In genomic region chr7:16452587-16453073, GRCm38 (mm10) we compare ENCODE assay signal across 8 mouse cellular contexts. TPM values are rescaled to one million over a fixed set of nuclear protein-coding genes. Genes with fewer than 3 reads are reported as not detected.
DNase-seq lines count a peak whose midpoint lies in the region; ATAC-seq lines count a peak whose summit lies in the region.

Tmem160 (plus strand) TSS chr7:16452779.

- ATAC-seq in megakaryocyte progenitor cell, adult 5-6 weeks (replicated peaks; ENCODE audit: poor library complexity): peak; percentile 98

- DNase-seq in adrenal gland, adult (ENCODE audit: inconsistent age in 2 of 2, low spot score in 1 of 2): peak; percentile 92 to 95
- DNase-seq in embryo, embryonic 10 days (ENCODE audit: low spot score): peak; percentile 95
- DNase-seq in gastrocnemius, postnatal 10 days: peak; percentile 80
- DNase-seq in induced T-regulatory cell, adult 2 months (ENCODE audit: low read depth): peak; percentile 94
- peak; percentile 93 to 95 for DNase-seq in left cerebral cortex, adult 9 months (ENCODE audit: low spot score in 2 of 2)
- peak; percentile 88 to 95 for DNase-seq in right cerebral cortex, postnatal 36 days (ENCODE audit: low spot score in 2 of 2)
- peak; percentile 92 for DNase-seq in yolk sac, embryonic 10.5 days (ENCODE audit: low spot score)

RNA-seq across cellular contexts. Expression of gene Tmem160, which starts in this region (rescaled TPM):
- 10 to 100 TPM; 18.8 to 18.9 TPM for total RNA-seq in gastrocnemius, postnatal 10 days (2021)
- total RNA-seq in megakaryocyte progenitor cell, adult 5-6 weeks (2015): 34.6 and 42.5 TPM in 2 replicates
- 9.5 and 13.5 TPM in 2 replicates for total RNA-seq in megakaryocyte progenitor cell, adult 5-6 weeks (2017)

Comparison
In these comparisons a context has a peak if more than half of its experiments do, and no peak if none do; other contexts are left out.
1. Peak in every context shown above with its lines: DNase-seq and ATAC-seq.